Mouse (Mus musculus) spleen, postnatal 0 days (tissue): ENCODE data around the gene Ccdc130. TPM values are rescaled to one million over a fixed set of nuclear protein-coding genes. Genes with fewer than 3 reads are reported as not detected.

Source experiments
- microRNA counts: library from miRNA; unstranded; fragments of <30 nt; microRNA quantifications from one replicate; lab custom pipeline; 2015
- polyA plus RNA-seq: library from polyadenylated mRNA; unstranded; fragments of >200 nt; fragmentation: Nextera tagmentation; extraction: Ambion mirVana; gene quantifications from 2 replicates; pipeline ENCODE4 v1.2.1, GENCODE M21; 2015

The Ccdc130 gene
- polyA plus RNA-seq = 6.9 and 10.5 TPM in 2 replicates

DNA sequence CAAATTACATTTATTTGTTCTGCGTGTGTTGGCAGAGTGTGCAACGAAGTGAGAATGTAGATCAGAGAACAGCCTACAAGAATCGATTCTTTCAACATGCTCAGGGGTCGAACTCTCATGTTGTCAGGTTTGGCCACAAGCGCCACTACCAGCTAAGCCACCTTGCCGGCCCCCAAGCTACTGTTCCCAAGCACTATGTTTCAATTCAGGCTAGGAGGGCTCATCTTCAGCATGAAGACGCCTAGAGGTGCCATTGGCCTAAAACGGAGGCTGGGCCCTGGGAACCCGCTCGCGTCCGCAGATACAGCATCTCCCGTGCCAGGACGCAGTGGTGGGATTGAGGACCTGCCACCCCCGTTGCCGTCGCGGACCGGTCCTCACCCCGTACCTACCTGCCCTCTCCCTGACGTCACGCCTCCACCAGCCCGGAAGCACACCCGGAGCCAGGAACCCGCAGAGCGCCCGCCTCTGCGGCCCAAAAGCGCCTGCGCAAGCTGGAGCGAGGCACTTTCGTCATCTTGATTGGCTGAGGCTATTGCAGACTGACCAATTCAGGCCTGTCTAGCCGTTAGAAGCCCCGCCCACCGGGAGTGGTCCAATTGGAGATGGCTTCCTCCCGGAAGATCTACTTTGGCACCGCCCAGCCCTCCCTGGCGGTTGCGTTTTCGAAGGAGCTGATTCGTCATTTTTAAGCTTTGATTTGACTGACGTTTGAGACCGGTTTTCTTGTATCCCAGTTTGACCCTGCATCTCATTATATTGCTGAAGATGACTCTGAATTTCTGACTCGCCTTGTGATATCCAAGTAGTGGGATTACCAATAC lies at the start of gene Ccdc130:
Gene Ccdc130 (minus strand): TSS at position 431 of the 824 bp plus-strand sequence.

DNA sequence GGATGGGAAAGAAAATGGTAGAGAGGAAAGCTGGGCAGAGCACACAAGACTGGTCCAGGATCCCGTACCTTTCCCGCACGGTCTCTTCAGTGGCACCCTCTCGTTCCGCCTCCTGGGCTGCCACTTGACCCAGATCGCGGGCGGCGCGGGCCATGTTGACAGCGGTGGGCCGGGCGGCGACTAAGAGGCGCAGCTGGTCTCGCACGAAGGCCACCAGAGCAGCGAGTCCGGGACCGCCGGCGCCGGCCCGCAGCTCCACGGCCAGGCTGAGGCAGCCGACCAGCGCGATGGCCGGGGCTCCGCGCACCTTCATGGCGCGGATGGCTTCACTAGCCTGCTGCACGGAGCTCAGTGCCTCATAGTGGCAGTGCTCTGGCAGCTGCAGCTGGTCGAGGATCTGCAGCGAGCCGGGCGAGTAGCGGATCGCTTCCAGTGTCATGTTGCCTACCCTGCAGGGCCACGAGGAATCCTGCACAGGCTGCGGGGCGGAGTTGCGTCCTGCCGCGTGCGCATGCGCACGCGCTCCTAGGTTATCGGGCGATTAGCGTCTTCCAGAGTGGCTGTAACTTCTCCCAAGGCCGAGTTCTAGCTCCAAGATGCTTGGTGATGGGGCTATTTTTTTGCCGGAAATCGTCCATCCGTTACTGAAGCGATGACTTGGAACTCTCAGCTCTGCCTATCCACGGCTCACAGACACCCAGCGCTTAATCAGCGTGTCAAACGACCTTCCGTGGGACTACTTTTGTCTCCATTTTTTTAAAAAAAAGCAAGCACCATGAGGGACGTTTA lies 13.2 kb downstream of the Ccdc130 start, which contains the start of gene Mri1:
Gene Mri1 (minus strand): TSS at position 505 of the 789 bp plus-strand sequence.

DNA sequence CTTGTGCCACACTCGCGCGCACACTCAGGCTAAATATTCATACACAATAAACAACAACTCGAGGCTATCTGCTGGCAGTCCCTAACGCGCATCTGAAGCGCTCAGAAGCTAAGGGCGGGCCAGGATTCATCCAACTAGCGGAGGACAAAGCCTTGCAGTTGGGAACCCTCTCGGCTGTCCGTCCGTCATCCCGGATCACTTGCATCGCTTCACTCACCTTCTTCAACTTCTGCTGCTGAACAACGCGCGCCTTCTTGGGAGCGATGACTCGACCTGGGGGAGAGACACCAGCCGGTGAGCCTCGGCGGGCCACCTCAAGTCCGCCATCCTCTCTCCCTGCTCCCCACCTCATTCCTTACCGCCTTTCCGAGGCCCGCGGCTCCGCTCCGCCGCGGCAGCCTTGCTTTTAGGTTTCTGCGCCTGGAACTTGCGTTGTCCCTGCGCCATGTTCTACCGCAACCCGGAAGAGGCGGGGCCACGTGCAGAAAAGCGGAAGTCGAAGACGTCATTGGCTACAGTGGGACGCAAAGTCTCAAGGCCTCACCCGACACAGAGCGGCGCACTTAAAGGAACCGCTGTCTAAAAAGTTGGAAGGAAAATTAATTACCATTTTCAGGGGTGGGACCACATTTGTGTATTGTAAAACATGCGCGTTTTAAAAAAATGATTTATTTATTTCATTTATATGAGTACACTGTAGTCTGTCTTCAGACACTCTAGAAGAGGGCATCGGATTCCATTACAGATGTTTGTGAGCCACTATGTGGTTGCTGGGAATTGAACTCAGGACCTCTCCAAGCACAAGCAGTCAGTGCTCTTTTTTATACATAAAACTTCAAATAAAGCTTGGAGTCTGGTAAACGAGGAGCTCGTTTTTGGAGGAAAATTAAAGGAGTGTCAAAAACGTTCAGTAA lies 20.7 kb downstream of the Ccdc130 start, which contains the start of gene D8Ertd738e:
Gene D8Ertd738e (minus strand): TSS at position 463 of the 914 bp plus-strand sequence.

GRCm38 (mm10) chr8:84236998-84237473 lies 33.1 kb downstream of the Ccdc130 start, which contains the start of gene Zswim4:
Gene Zswim4 (minus strand): TSS chr8:84237055.

MicroRNA genes within 50 kb of the gene (microRNA counts, 519-probe panel; counts per million panel counts)
- microRNA mmu-miR-23a (lab: Ali Mortazavi, UCI) = 8,310 counts per million, percentile 79 among the panel's probes with 10 or more counts
- microRNA mmu-miR-27a (lab: Ali Mortazavi, UCI) = 8,443 counts per million, percentile 82 among the panel's probes with 10 or more counts

Other genes with a start within 250 kb of the Ccdc130 start
- gene Palm3, start 248.9 kb downstream of the Ccdc130 start, polyA plus RNA-seq = 1.0 and 1.1 TPM in 2 replicates
- gene Il27ra, start 227.8 kb downstream of the Ccdc130 start, polyA plus RNA-seq = 1.5 and 1.7 TPM in 2 replicates
- gene Rln3, start 225.4 kb downstream of the Ccdc130 start, polyA plus RNA-seq = 0.22 TPM in 1 of 2 replicates, not detected in the other
- 0.52 and 0.81 TPM in 2 replicates for gene Gm10643, start 205.2 kb downstream of the Ccdc130 start, polyA plus RNA-seq
- gene Rfx1, start 203.5 kb downstream of the Ccdc130 start, polyA plus RNA-seq = 3.6 and 3.9 TPM in 2 replicates
- gene Dcaf15, start 165.6 kb downstream of the Ccdc130 start, polyA plus RNA-seq = 6.1 and 7.5 TPM in 2 replicates
- gene Podnl1, start 144.4 kb downstream of the Ccdc130 start, polyA plus RNA-seq = 0.19 and 0.32 TPM in 2 replicates
- 5.9 and 7.0 TPM in 2 replicates for gene Cc2d1a, start 122.4 kb downstream of the Ccdc130 start, polyA plus RNA-seq
- gene 4930432K21Rik, start 122.4 kb downstream of the Ccdc130 start, polyA plus RNA-seq = 0.29 and 0.30 TPM in 2 replicates
- 1.4 and 2.8 TPM in 2 replicates for gene Nanos3, start 85.2 kb downstream of the Ccdc130 start, polyA plus RNA-seq
- gene Zswim4, start 33.3 kb downstream of the Ccdc130 start, polyA plus RNA-seq = 2.5 and 3.1 TPM in 2 replicates
- gene D8Ertd738e, start 20.7 kb downstream of the Ccdc130 start, polyA plus RNA-seq = 260 and 268 TPM in 2 replicates
- gene Mri1, start 13.1 kb downstream of the Ccdc130 start, polyA plus RNA-seq = 63.5 and 65.6 TPM in 2 replicates
- 0.66 and 1.6 TPM in 2 replicates for gene Cacna1a, start 118.1 kb upstream of the Ccdc130 start, polyA plus RNA-seq